Mouse (Mus musculus) hindbrain, embryonic 16.5 days (tissue): Measurements from ENCODE around the gene Dach1. TPM values are rescaled to one million over a fixed set of nuclear protein-coding genes. Genes with fewer than 3 reads are reported as not detected.

Experiments
- ATAC-seq: fragments of 200-750 bp; cut with Nextera tagmentation; 2 replicates; pipeline ENCODE4 v1.8.0; 2017; ENCODE audit warnings: moderate TSS enrichment, moderate library complexity
- H3K27ac ChIP-seq: fragments of 300-500 bp; sonication (generic); 2 replicates; pipeline ENCODE4 v1.5.1; 2014; ENCODE audit warnings: low read depth, mild to moderate bottlenecking, control low read depth, low read length, moderate library complexity
- H3K27me3 ChIP-seq: fragments of 300-500 bp; sonication (generic); replicated peaks from 2 replicates; pipeline ENCODE4 v1.6.1; 2014; ENCODE audit warnings: low read length; ENCODE audit not compliant: control insufficient read depth, insufficient read depth
- H3K36me3 ChIP-seq: fragments of 300-500 bp; sonication (generic); 2 replicates; pipeline ENCODE4 v1.6.1; 2014; ENCODE audit warnings: mild to moderate bottlenecking, low read length, moderate library complexity, mixed read lengths; ENCODE audit not compliant: control insufficient read depth, insufficient read depth
- H3K4me1 ChIP-seq: fragments of 300-500 bp; sonication (generic); 2 replicates; pipeline ENCODE4 v1.6.1; 2014; ENCODE audit warnings: low read depth, low read length; ENCODE audit not compliant: control insufficient read depth, insufficient read depth
- H3K4me2 ChIP-seq: fragments of 300-500 bp; sonication (generic); 2 replicates; pipeline ENCODE4 v1.6.1; 2014; ENCODE audit warnings: mild to moderate bottlenecking, low read length, control low read depth, moderate library complexity
- H3K4me3 ChIP-seq: fragments of 300-500 bp; sonication (generic); 2 replicates; pipeline ENCODE4 v1.5.1; 2014; ENCODE audit warnings: mild to moderate bottlenecking, low read length, control low read depth, moderate library complexity
- H3K9ac ChIP-seq: fragments of 300-500 bp; sonication (generic); 2 replicates; pipeline ENCODE4 v1.6.1; 2014; ENCODE audit warnings: low read depth, mild to moderate bottlenecking, control low read depth, low read length, moderate library complexity
- H3K9me3 ChIP-seq: fragments of 300-500 bp; sonication (generic); 2 replicates; pipeline ENCODE4 v1.6.1; 2014; ENCODE audit warnings: mild to moderate bottlenecking, low read length, moderate library complexity; ENCODE audit not compliant: control insufficient read depth
- WGBS: fragments of 180-500 bp; shearing (Covaris S2); extraction: QIAGEN DNeasy Blood & Tissue Kit; methylation state at CpG from one replicate; pipeline ENCODE4 v1.1.7; 2014; 5-methylcytosine and 5-hydroxymethylcytosine counted together
- polyA plus RNA-seq: library from polyadenylated mRNA; unstranded; fragments of >200 nt; fragmentation: Nextera tagmentation; extraction: Ambion mirVana; gene quantifications from 2 replicates; pipeline ENCODE4 v1.2.1, GENCODE M21; 2015

The Dach1 gene
- polyA plus RNA-seq, 1 experiment from 2014 or later: 14.4 TPM

- H3K9me3 ChIP-seq: no peaks in the 10 kb centered on the region
- H3K27ac ChIP-seq: no peak overlapping the region
- WGBS: 88% methylated on average over 5 of the region's 5 CpGs
- no peaks in the 10 kb centered on the region for H3K36me3 ChIP-seq
- H3K4me3 ChIP-seq: no peak overlapping the region
- H3K4me2 ChIP-seq: no peak overlapping the region
- ATAC-seq: no peak
- no peak overlapping the region for H3K9ac ChIP-seq
- no peaks in the 10 kb centered on the region for H3K27me3 ChIP-seq
- no peaks in the 10 kb centered on the region for H3K4me1 ChIP-seq
Observed at GRCm38 (mm10) chr14:97795385-97795952, 374.1 kb downstream of the Dach1 start.

- Histone ChIP-seq H3K4me3 (no peak overlapping the region), H3K4me1 (no peaks in the 10 kb centered on the region), H3K27ac (no peak overlapping the region), H3K4me2 (no peak overlapping the region), H3K9me3 (peaks cover 4% of the 10 kb centered on the region), H3K36me3 (peaks cover 3% of the 10 kb centered on the region; the same call in 1 of the 2 replicates), H3K27me3 (no peaks in the 10 kb centered on the region), H3K9ac (no peak overlapping the region)
- ATAC-seq: no peak
- 67% methylated on average over 2 of the region's 2 CpGs for WGBS
Observed at GRCm38 (mm10) chr14:97774135-97774767, 395.3 kb downstream of the Dach1 start.

GRCm38 (mm10) chr14:97754400-97754799, 415.2 kb downstream of the Dach1 start:
- H3K9ac ChIP-seq: no peak overlapping the region
- H3K27ac ChIP-seq: no peak overlapping the region
- no peaks in the 10 kb centered on the region for H3K4me1 ChIP-seq
- no peaks in the 10 kb centered on the region for H3K27me3 ChIP-seq
- no peak for ATAC-seq
- no peak overlapping the region for H3K4me2 ChIP-seq
- WGBS: 16% methylated on average over 4 of the region's 4 CpGs
- H3K9me3 ChIP-seq: no peaks in the 10 kb centered on the region
- H3K4me3 ChIP-seq: no peak overlapping the region
- no peaks in the 10 kb centered on the region for H3K36me3 ChIP-seq

- Histone ChIP-seq H3K4me3 (no peak overlapping the region), H3K36me3 (no peaks in the 10 kb centered on the region), H3K4me1 (no peaks in the 10 kb centered on the region), H3K9me3 (no peaks in the 10 kb centered on the region), H3K4me2 (no peak overlapping the region), H3K9ac (no peak overlapping the region), H3K27me3 (no peaks in the 10 kb centered on the region), H3K27ac (no peak overlapping the region)
- 26% methylated on average over 2 of the region's 2 CpGs for WGBS
- ATAC-seq: no peak
Observed at GRCm38 (mm10) chr14:97753973-97754372, 415.6 kb downstream of the Dach1 start.

- no peaks in the 10 kb centered on the region for H3K4me1 ChIP-seq
- WGBS: 94% methylated on average over 2 of the region's 2 CpGs
- no peaks in the 10 kb centered on the region for H3K36me3 ChIP-seq
- no peak overlapping the region for H3K27ac ChIP-seq
- ATAC-seq: no peak
- no peak overlapping the region for H3K9ac ChIP-seq
- H3K4me2 ChIP-seq: no peak overlapping the region
- H3K27me3 ChIP-seq: no peaks in the 10 kb centered on the region
- H3K4me3 ChIP-seq: no peak overlapping the region
- no peaks in the 10 kb centered on the region for H3K9me3 ChIP-seq
Observed at GRCm38 (mm10) chr14:97743252-97743651, 426.3 kb downstream of the Dach1 start.

GRCm38 (mm10) chr14:97742785-97743184, 426.8 kb downstream of the Dach1 start:
- ATAC-seq: no peak
- 68% methylated on average over 4 of the region's 4 CpGs for WGBS
- no peak overlapping the region for H3K4me3 ChIP-seq
- H3K27ac ChIP-seq: no peak overlapping the region
- H3K36me3 ChIP-seq: no peaks in the 10 kb centered on the region
- no peaks in the 10 kb centered on the region for H3K9me3 ChIP-seq
- no peak overlapping the region for H3K4me2 ChIP-seq
- H3K4me1 ChIP-seq: no peaks in the 10 kb centered on the region
- H3K27me3 ChIP-seq: no peaks in the 10 kb centered on the region
- H3K9ac ChIP-seq: no peak overlapping the region
